Mouse (Mus musculus): ENCODE data around the gene Fam240a.

GRCm38 (mm10) chr9:110931573-110931972, 14.9 kb upstream of the Fam240a start:
- TF ChIP-seq CTCF (IDR thresholded peaks at IDR 0.05; ENCODE audit: extremely low read depth, insufficient read depth, low read length) (no peak), POLR2A (IDR thresholded peaks at IDR 0.05; ENCODE audit: extremely low read depth, insufficient read depth, low read length) (no peak)
